Mouse (Mus musculus) thymus, adult 2 months (tissue): ENCODE measurements at regions not wholly inside any gene's neighbourhood (a gene's known extent, or its start where the extent isn't known, plus 50 kb on each side); places are given as distances from the start of the nearest gene placed in this dataset.

ENCODE experiments used
- CTCF ChIP-seq: fragments of 200-500 bp; IDR thresholded peaks from 2 replicates; pipeline ENCODE4 v1.5.1; 2012; ENCODE audit warnings: mild to moderate bottlenecking, control low read depth, low read length, moderate library complexity, borderline replicate concordance; ENCODE audit not compliant: control insufficient read depth, poor library complexity, insufficient read depth; ENCODE audit errors: extremely low read depth
- POLR2A ChIP-seq: fragments of 200-500 bp; IDR thresholded peaks from 2 replicates; pipeline ENCODE4 v1.6.1; 2012; ENCODE audit warnings: mild to moderate bottlenecking, low read length, control low read depth, moderate library complexity; ENCODE audit not compliant: control insufficient read depth, poor library complexity, insufficient read depth; ENCODE audit errors: extremely low read depth

DNA sequence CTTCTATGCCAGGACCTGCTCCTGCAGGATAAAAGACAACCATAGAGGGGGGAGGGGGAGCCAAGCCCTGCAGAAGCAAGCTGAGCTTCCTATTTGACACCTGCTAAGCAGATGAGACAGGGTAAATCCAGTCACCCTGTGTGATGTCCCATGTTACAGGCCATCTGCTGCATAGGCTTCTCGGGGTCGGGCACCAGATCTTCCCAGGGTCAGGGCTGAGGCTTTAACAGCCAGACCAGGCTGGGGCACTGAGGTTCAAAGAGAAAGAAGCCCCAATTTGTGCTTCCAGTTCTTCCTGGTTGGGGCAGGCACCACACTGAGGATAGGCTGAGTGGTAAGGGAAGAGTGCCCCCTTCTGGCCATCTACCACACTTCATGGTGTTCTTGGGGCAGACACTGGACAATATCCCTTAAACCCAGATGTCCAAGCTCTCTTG, 332.5 kb downstream of the Prdm2 start:
- TF ChIP-seq POLR2A (no peak), CTCF (no peak)
